Mouse (Mus musculus) fibroblast of lung, adult 2 months (primary cell): ENCODE measurements at regions not wholly inside any gene's neighbourhood (a gene's known extent, or its start where the extent isn't known, plus 50 kb on each side); places are given as distances from the start of the nearest gene placed in this dataset.

Experiments used
- DNase-seq: peaks from one replicate; pipeline ENCODE4 v3.0.0-alpha.2; 2011; ENCODE audit warnings: low read depth

DNA sequence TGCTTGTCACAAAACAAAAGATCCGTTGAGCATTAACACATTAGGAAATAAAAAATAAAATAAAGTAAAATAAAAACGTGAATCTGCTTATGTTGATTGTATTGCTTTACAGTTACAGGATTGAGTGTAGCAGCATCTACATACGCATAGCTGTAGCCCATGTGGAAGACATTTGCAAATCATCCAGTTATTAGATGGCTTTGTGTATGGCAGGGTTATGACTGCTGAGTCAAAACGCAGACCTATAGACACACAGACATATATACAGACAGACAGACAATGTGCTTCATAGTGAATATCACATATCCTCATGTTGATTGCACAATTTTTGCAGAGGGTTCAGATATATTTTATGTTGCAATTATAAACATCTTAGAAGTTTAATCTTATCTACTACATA, 64.5 kb downstream of the Gm11146 start:
- no peak for DNase-seq

- DNase-seq = no peak
These were observed 65.1 kb downstream of the Gm11146 start for GRCm38 (mm10) chr16:77536746-77537145.

DNA sequence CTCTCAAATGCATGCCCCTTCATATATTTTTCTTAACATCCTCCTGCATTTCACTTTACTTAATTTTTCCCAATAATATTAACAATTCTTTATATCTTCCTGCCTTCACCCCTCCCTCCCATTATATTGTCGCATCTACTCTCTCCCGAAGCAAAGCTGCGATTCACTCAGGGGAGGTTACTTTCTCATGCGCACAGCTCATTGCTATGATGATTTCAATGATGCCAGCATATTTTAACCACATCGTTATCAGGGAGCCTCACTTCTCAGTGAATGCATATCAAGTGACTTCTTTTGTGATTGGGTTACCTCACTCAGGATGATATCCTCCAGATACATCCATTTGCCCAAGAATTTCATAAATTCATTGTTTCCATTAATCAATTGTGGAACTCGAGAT, 65.6 kb downstream of the Gm11146 start:
- no peak for DNase-seq

GRCm38 (mm10) chr16:77535021-77535420, 66.9 kb downstream of the Gm11146 start:
- DNase-seq = no peak

GRCm38 (mm10) chr16:77531596-77531995, 70.3 kb downstream of the Gm11146 start:
- no peak for DNase-seq

DNA sequence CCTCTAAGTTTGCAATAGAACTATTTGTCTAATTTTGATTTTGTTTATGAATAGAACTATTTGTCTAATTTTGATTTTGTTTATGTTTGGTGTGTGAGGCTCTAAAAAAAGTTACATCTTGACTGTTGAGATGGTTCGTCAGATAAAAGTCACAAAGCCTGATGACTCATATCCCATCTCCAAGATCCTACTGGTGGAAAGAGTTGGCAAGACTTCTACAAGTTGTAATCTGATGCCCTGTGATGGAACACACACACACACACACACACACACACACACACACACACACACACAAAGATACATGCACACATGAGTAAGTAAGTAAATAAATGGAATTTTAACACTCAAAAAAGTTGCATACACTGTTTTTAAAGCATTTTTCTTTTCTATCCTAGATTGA, 73.9 kb downstream of the Gm11146 start:
- DNase-seq = no peak

- DNase-seq = no peak
These were observed 87.3 kb downstream of the Gm11146 start for GRCm38 (mm10) chr16:77514606-77515005.

- DNase-seq = no peak
These were observed 98.3 kb downstream of the Gm11146 start for GRCm38 (mm10) chr16:77503556-77503955.

DNA sequence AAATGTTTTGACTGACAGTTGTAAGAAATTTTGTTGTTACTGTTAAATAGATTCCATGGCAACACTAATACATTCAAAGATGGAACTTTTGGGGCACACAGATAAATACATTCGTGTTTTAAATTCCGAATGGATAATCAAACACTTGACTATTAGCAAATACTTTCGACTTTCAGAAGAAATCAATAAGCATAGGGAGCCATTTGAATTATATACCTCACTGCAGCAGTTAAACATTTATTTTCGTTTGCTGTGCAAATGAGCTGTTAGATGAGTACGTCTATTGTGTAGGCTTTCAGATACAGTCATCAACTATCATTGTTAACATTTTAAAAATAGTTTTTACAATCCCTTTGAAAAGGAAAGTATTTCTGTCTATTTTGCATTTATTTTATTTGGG, 99.0 kb downstream of the Gm11146 start:
- no peak for DNase-seq

- DNase-seq = no peak
These were observed 99.9 kb downstream of the Gm11146 start for GRCm38 (mm10) chr16:77502026-77502425.

DNA sequence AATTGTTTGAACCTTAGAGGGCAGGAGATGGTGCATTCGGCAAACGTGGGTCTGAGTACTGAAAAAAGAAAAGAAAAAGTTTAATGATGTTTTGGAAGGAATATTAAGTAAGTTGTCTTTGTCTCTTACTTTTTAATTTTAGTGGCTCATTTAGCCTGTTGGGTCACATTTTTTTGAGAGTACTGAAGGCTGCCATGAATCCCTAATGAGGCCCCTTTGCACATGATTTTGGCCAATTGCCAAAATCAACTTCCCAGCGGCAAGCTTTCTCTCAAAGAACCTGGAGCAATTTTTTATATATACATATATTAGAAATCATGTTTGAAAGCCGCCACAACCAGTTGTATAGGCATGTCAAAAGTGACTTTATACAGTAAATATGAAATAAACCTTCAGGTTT, 100.9 kb downstream of the Gm11146 start:
- no peak for DNase-seq

GRCm38 (mm10) chr16:77500413-77500812, 101.5 kb downstream of the Gm11146 start:
- DNase-seq = no peak

DNA sequence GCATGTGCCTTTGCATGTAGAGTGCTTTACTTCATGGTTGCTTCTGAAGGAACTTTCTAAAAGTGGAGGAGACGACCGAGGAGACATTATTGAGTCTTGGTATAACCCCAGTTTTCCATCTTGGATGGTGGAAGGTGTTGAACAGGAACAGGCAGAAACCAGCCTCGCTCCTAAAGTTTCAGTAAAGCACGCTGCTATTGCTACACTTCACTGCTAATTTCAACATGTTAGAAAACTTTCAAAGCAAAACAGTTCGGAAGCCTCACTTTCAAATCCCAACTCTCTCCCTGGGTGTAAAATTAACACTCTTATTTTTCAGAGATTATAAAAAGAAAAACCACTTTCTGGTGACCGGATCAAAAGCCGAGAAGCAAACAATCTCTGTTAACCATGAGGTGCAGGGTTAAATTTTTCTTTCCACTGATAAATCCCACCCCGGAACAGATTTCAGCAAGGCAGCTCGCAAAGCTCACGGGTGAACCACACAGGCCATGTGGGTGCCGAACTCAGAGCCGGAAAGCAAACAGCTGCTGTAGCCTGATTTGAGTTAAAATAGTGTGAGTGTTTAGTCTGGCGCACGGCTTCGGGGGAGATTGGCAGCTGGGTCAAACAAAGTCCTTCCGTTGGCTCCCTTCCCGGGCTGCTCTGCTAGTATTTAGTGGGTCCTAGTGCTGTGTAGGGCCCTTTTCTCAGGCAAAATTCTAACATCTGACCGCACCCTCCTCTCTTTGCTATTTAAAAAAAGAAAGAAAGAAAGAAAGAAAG, 102.2 kb downstream of the Gm11146 start:
- DNase-seq = peak; percentile 88

DNA sequence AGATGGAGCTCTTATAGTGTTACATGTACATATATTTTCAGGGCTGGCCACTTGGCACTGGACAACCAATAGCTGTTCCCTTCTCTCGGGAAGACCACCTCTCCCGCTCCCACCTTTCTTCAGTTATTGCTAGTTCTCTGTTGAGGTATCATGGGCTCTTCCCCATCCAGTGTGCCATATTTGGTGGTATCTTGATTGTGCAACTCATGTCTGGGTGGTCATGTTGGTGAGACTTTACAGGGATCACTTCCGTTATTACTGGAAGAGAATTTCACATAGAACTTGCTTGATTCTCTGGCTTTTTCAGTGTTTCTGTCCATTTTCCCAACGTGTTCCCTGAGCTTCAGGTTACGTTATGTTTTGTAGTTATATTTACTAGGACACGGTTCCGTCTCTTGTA, 106.6 kb downstream of the Gm11146 start:
- DNase-seq = no peak

DNA sequence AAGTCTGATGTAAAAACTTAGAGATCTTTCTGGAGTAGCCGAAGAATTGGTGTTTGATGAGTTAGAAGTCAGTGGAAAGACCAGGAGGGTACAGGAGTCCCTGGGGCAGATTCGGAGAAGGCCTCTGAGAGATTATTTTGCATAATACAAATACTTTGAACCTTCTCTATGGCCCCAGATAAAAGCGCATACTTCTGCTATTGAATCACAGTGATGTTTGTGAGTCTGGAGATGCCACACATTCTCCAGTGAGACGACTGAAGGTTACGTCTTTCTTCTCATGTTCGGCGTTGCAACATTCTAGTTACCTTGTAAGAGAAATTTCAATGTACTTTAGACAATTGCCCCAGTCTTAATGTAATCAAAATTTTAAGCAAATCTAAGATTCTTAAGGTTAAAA, 107.9 kb downstream of the Gm11146 start:
- no peak for DNase-seq

DNA sequence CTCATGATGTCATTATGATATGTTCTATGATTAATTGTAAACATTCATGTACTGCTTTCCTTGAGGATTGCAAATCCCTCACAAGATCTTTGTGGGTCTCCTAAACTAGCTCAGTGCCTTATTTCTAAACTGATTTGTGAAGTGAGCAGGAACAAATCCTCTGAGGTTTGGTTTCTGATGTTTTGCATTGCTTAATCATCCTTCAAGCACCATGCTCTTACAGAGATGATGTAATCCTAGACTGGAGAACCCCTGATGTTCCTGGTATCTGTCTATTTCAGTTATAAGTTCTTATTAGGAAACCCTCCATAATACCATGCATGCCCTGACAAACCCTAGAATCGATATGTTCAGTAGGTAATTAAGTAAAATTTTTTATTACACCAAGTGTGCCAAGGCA, 113.7 kb downstream of the Gm11146 start:
- no peak for DNase-seq

GRCm38 (mm10) chr16:77479812-77480211, 122.1 kb downstream of the Gm11146 start:
- DNase-seq = no peak

GRCm38 (mm10) chr16:77471868-77472267, 130.0 kb downstream of the Gm11146 start:
- DNase-seq = no peak

DNA sequence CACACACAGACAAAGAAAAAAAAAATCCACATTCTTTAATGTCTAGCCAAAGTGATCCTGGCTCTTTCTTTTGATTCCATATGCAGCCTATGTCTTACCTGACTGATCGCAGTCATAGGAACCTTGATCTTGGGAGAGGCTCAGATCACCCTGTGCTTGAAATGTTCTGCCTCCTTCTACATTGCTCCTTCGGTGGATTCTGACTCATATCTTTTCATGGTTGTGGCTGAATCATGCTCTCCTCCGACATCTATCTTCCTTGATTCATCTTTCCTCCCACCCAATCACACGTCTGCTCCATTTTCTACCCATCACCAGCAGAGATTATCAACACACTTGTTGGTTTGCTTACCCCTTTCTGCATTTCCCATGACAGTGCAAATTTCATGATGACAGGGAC, 132.0 kb downstream of the Gm11146 start:
- DNase-seq = no peak

DNA sequence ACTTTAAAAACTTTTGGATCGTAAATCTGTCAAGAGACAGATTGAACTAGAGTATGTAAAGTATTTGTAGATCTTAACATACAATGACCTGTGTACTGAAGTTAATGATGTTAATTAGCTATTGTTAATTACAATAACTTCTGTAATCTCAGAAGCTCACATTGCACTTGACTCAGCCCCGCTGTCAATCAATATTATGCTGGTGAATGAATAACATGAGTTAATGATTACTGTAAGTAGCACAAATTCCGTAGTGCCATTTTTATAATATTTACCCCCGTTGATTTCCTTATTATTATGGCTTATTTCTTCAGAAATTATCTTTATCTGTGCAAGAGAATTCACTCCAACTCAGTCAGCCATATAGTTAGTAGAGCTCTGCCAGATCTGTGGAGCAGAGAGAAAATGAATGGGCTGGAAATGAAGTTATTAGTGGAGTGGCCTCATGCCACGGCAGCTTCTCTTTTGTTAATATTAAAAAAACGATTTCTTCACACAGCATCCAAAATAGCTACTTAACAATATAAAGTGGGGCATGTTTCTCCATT, 132.5 kb downstream of the Gm11146 start:
- no peak for DNase-seq

DNA sequence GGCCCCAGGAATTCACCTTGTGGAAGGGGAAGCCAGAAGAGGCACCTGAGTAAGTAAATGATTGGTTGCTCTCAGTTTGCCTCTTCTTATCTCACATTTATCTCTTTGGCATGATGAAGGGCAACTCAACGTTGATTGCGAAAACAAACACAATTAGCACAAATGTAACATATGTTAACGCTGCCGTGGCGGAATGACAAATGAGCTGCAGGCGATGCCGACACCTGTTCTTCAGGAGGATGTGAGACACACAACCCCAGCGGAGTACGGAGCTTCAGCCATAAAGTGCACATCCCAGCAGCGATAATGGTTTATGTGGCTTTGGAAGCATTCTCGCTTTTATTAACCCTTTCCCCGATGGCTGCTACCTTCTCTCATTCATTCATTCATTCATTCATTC, 134.7 kb downstream of the Gm11146 start:
- DNase-seq = no peak

- no peak for DNase-seq
These were observed 137.3 kb downstream of the Gm11146 start for GRCm38 (mm10) chr16:77464623-77465022.

- DNase-seq = no peak
These were observed 140.0 kb downstream of the Gm11146 start for GRCm38 (mm10) chr16:77461922-77462321.

GRCm38 (mm10) chr16:77461459-77461858, 140.4 kb downstream of the Gm11146 start:
- no peak for DNase-seq
